Mouse (Mus musculus) sigmoid colon, adult 10 weeks (tissue): ENCODE data around the gene Smtnl2. TPM values are rescaled to one million over a fixed set of nuclear protein-coding genes. Genes with fewer than 3 reads are reported as not detected.

ENCODE experiments used
- polyA plus RNA-seq: library from polyadenylated mRNA; stranded (reverse); fragments of 350-450 nt; fragmentation: Illumina TruSeq; extraction: RNeasy Lipid Tissue Mini Kit (QIAGEN cat#74804); gene quantifications from one replicate; pipeline ENCODE4 v1.2.3, GENCODE M21; 2014; ENCODE audit warnings: low read depth, low replicate concordance

Gene Smtnl2
- polyA plus RNA-seq, result 0.57 TPM

DNA sequence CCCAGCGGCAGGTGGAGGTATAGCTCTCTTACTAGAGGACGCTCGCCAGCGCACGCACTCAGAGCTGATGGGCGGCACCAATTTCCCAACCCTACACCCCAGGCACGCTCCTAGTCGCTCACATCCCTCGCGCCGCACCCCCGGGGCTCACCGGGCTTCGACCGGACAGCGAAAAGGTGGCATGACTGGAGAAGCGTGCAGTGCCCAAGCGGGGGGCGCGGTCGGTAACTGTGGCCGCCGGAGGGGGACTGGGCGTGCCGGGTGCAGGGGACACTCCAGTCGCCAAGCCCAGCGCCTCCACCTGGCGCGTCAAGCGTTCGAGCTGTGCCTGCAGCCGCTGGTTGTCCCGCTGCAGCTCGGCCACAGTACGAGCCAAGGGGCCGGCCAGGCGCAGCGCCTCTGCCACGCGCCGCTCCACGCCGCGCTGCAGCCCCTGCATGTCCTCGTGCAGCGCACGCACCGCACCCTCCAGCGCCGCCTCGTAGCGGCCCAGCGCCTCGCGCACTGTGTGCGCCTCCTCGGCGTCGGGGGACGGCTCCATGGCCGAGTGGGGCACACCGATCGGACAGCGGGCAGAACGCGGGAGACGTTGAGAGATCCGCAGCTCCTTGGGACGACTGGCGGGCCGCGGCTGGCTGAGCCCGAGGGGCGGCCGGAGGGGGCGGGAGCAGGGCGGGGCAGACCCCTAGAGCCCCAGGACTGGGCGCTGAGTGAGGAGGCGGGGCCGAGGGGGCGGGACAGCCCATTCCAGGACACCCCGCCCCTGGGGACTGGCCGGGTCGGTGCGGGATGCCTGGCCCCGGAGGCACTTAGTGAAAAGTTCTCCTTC is at the start of gene Smtnl2:
Gene Smtnl2, minus strand, starts transcription at position 621 of the 829 bp plus-strand sequence.

GRCm38 (mm10) chr11:72440965-72441664 is 29.6 kb upstream of the Smtnl2 start, which contains the start of gene Mybbp1a:
Gene Mybbp1a, plus strand, starts transcription at chr11:72441355.

DNA sequence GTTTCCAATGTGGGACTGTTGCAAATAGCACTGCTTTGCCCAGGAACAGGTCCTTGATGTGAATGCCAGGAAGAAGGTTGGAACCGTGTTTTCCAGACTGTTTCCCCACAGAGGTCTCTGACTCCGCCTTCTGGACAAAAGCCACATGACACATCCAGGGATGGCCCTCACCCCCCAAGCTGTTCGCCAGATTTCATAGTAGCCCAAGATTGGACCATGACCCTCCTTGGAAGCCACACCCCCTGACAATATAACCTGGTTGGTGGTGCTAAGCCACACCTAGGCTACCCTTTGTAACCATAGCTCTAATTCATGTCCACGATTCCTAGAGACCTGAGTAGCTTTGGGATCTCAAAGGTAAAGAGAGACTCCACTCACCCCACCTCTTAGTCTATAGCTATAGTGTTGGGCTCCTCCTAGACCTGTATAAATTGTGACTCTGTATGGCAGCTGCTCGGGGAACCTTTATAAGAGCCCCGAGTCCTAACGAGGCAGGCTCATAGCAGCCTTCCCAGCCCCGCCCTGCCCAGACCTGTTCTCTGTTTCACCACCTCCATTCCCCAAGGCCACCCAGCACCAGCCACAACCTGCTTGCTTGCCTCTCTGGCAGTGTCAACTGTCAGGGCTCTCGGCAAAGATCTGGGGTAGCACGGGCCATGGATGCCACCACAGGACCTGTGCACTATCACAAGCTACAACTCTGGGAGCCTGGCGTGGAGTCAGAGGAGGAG is 23.6 kb upstream of the Smtnl2 start, which contains the start of gene Ggt6:
Gene Ggt6, plus strand, starts transcription at position 564 of the 731 bp plus-strand sequence.

GRCm38 (mm10) chr11:72362347-72362741 is 49.2 kb downstream of the Smtnl2 start, which contains the start of gene Tekt1:
Gene Tekt1, minus strand, starts transcription at chr11:72362442.

Other genes with a start within 250 kb of the Smtnl2 start
- gene Gm43951, start 204.9 kb downstream of the Smtnl2 start, polyA plus RNA-seq, result not detected
- 12.1 TPM for gene 4933427D14Rik, start 204.3 kb downstream of the Smtnl2 start, polyA plus RNA-seq
- gene Txndc17, start 204.2 kb downstream of the Smtnl2 start, polyA plus RNA-seq, result 195 TPM
- 15.8 TPM for gene Med31, start 196.1 kb downstream of the Smtnl2 start, polyA plus RNA-seq
- gene Slc13a5, start 144.5 kb downstream of the Smtnl2 start, polyA plus RNA-seq, result not detected
- 48.8 TPM for gene Xaf1, start 110.1 kb downstream of the Smtnl2 start, polyA plus RNA-seq
- gene Fbxo39, start 97.3 kb downstream of the Smtnl2 start, polyA plus RNA-seq, result not detected
- gene Tekt1, start 49.3 kb downstream of the Smtnl2 start, polyA plus RNA-seq, result not detected
- 1.6 TPM for gene Ggt6, start 23.8 kb upstream of the Smtnl2 start, polyA plus RNA-seq
- gene Mybbp1a, start 29.6 kb upstream of the Smtnl2 start, polyA plus RNA-seq, result 14.2 TPM
- 0.66 TPM for gene Spns2, start 78.2 kb upstream of the Smtnl2 start, polyA plus RNA-seq
- gene Spns3, start 138.8 kb upstream of the Smtnl2 start, polyA plus RNA-seq, result not detected
- 149 TPM for gene Ube2g1, start 195.6 kb upstream of the Smtnl2 start, polyA plus RNA-seq